Comparison of ENCODE assay signal across 13 mouse cellular contexts in genomic region chr2:105673054-105673453, GRCm38 (mm10). TPM values are rescaled to one million over a fixed set of nuclear protein-coding genes. Genes with fewer than 3 reads are reported as not detected.
DNase-seq lines count a peak whose midpoint lies in the region; ATAC-seq lines count a peak whose summit lies in the region.
"Had no signal": no experiment of that assay in that cellular context is flagged by ENCODE, and none has a peak within 500 bp of the region (broad histone marks: within the 10 kb centered on the region; RNA-seq: fewer than 3 reads in every experiment).

No protein-coding gene starts in this region.

- no peak overlapping the region for H3K4me3 ChIP-seq in embryonic facial prominence, embryonic 11.5 days (ENCODE audit: low read depth, low read length)
- H3K4me3 ChIP-seq in hindbrain, embryonic 15.5 days, result peak overlapping the region; percentile 43
- peak overlapping the region; percentile 62; the same call in 1 of the 2 replicates for H3K4me3 ChIP-seq in neural tube, embryonic 12.5 days

- WGBS in embryonic facial prominence, embryonic 11.5 days, result 4% methylated on average over 6 of the region's 6 CpGs
- 4% methylated on average over 6 of the region's 6 CpGs for WGBS in hindbrain, embryonic 15.5 days
- WGBS in neural tube, embryonic 12.5 days, result 1% methylated on average over 6 of the region's 6 CpGs

- DNase-seq in cerebellum, adult 18-20 months, result peak; percentile 27 to 53
- peak; percentile 28 for DNase-seq in embryonic facial prominence, embryonic 11.5 days (ENCODE audit: low spot score)
- DNase-seq in natural killer cell, adult 2 months (ENCODE audit: low spot score in 2 of 2), result no peak
- no peak for DNase-seq in layer of hippocampus, postnatal 10 days (ENCODE audit: low spot score in 2 of 2)
- no peak for DNase-seq in left cerebral cortex, adult 18-20 months (ENCODE audit: low spot score in 2 of 2)
- DNase-seq: lung, embryonic 14.5 days had no signal

- peaks cover 79% of the 10 kb centered on the region for H3K27me3 ChIP-seq in embryonic facial prominence, embryonic 11.5 days (ENCODE audit: control insufficient read depth, insufficient read depth, low read length)
- H3K27me3 ChIP-seq in hindbrain, embryonic 15.5 days, result peaks cover 54% of the 10 kb centered on the region
- peaks cover 73% of the 10 kb centered on the region for H3K27me3 ChIP-seq in neural tube, embryonic 12.5 days (replicated peaks)

- H3K9ac ChIP-seq in embryonic facial prominence, embryonic 11.5 days (replicated peaks; ENCODE audit: low read length), result no peak overlapping the region
- H3K9ac ChIP-seq in hindbrain, embryonic 15.5 days, result no peak overlapping the region
- H3K9ac ChIP-seq in neural tube, embryonic 12.5 days, result peak overlapping the region; percentile 42; the same call in 1 of the 2 replicates
- H3K9ac ChIP-seq: lung, embryonic 14.5 days had no signal

- no peaks in the 10 kb centered on the region for H3K9me3 ChIP-seq in embryonic facial prominence, embryonic 11.5 days (replicated peaks; ENCODE audit: control insufficient read depth, low read length)
- H3K9me3 ChIP-seq in hindbrain, embryonic 15.5 days, result no peaks in the 10 kb centered on the region
- H3K9me3 ChIP-seq in neural tube, embryonic 12.5 days, result no peaks in the 10 kb centered on the region

- H3K4me2 ChIP-seq in embryonic facial prominence, embryonic 11.5 days (ENCODE audit: low read depth, low read length), result no peak overlapping the region; the same call in 1 of the 2 replicates
- peak overlapping the region; percentile 60 for H3K4me2 ChIP-seq in hindbrain, embryonic 15.5 days
- H3K4me2 ChIP-seq in neural tube, embryonic 12.5 days (replicated peaks), result peak overlapping the region; percentile 72
- H3K4me2 ChIP-seq: lung, embryonic 14.5 days had no signal

- no peak for ATAC-seq in cerebellum, adult (ENCODE audit: insufficient number of reproducible peaks, low FRiP score, low TSS enrichment)
- ATAC-seq in embryonic facial prominence, embryonic 11.5 days (replicated peaks; ENCODE audit: insufficient number of reproducible peaks, low FRiP score, low TSS enrichment, low read depth), result no peak
- ATAC-seq in hindbrain, embryonic 15.5 days (ENCODE audit: low FRiP score, low read depth), result no peak
- ATAC-seq in neural tube, embryonic 12.5 days (ENCODE audit: low FRiP score, low read depth), result no peak

- no peaks in the 10 kb centered on the region for H3K36me3 ChIP-seq in embryonic facial prominence, embryonic 11.5 days (replicated peaks; ENCODE audit: control insufficient read depth, insufficient read depth, low read depth, low read length)
- no peaks in the 10 kb centered on the region for H3K36me3 ChIP-seq in hindbrain, embryonic 15.5 days
- H3K36me3 ChIP-seq in neural tube, embryonic 12.5 days, result no peaks in the 10 kb centered on the region

- H3K4me1 ChIP-seq in embryonic facial prominence, embryonic 11.5 days (ENCODE audit: control insufficient read depth, insufficient read depth, low read length), result peaks cover 10% of the 10 kb centered on the region
- H3K4me1 ChIP-seq in hindbrain, embryonic 15.5 days (replicated peaks), result peaks cover 33% of the 10 kb centered on the region
- H3K4me1 ChIP-seq in neural tube, embryonic 12.5 days, result peaks cover 62% of the 10 kb centered on the region

- no peak overlapping the region for H3K27ac ChIP-seq in embryonic facial prominence, embryonic 11.5 days (replicated peaks; ENCODE audit: low read depth, low read length)
- peak overlapping the region; percentile 78 for H3K27ac ChIP-seq in hindbrain, embryonic 15.5 days (replicated peaks)
- no peak overlapping the region for H3K27ac ChIP-seq in neural tube, embryonic 12.5 days
- H3K27ac ChIP-seq: kidney, postnatal 0 days had no signal

RNA-seq across cellular contexts. Expression of gene Pax6, which starts 4.4 kb away (rescaled TPM):
- polyA plus RNA-seq in embryonic facial prominence, embryonic 11.5 days (2014; fragmentation: Nextera tagmentation; extraction: Ambion mirVana), result 13.9 and 26.6 TPM in 2 replicates
- 32.6 and 42.3 TPM in 2 replicates for polyA plus RNA-seq in hindbrain, embryonic 15.5 days (2015; fragmentation: Nextera tagmentation; extraction: Ambion mirVana)
- polyA plus RNA-seq in neural tube, embryonic 12.5 days (2016; fragmentation: Nextera tagmentation; extraction: Ambion mirVana), result 23.8 and 25.7 TPM in 2 replicates
- total RNA-seq in layer of hippocampus, postnatal 10 days (2021), result 10 to 100 TPM; 11.8 to 13.5 TPM
- total RNA-seq in left cerebral cortex, adult 18-20 months (2021), result 10 to 100 TPM in 1 of 2 experiments, 1 to 10 TPM in 1; 8.8 to 10.3 TPM
- total RNA-seq: gastrocnemius, adult 8-10 months; neutrophil, adult 5-6 weeks had no signal
- polyA plus RNA-seq: heart, embryonic 16.5 days; lung, embryonic 14.5 days had no signal

Comparison
In these comparisons a context has a peak if more than half of its experiments do, and no peak if none do; other contexts are left out.
1. DNase-seq: peak in cerebellum, adult 18-20 months (2 of 2) and embryonic facial prominence, embryonic 11.5 days (single experiment); none in natural killer cell, adult 2 months (0 of 2), layer of hippocampus, postnatal 10 days (0 of 2) and left cerebral cortex, adult 18-20 months (0 of 2).